Mouse (Mus musculus): ENCODE measurements around the gene Adgrb3.
"Not testable (repeated sequence)": the region's sequence is repeated elsewhere in the genome, so short reads cannot be mapped to it uniquely, and the experiment has no call there.

The Adgrb3 gene

GRCm38 (mm10) chr1:25107500-25108101, 721.9 kb downstream of the Adgrb3 start:
- DNase-seq (ENCODE audit: low spot score) = no peak

GRCm38 (mm10) chr1:25106679-25107078, 722.8 kb downstream of the Adgrb3 start:
- DNase-seq (ENCODE audit: low spot score) = no peak

- DNase-seq (ENCODE audit: low spot score) = no peak
Measured at GRCm38 (mm10) chr1:25105367-25105766, 724.1 kb downstream of the Adgrb3 start.

GRCm38 (mm10) chr1:25088010-25088719, 741.3 kb downstream of the Adgrb3 start:
- no peak for DNase-seq (ENCODE audit: low spot score)

- no peak for DNase-seq (ENCODE audit: low spot score)
Measured at GRCm38 (mm10) chr1:25085616-25086372, 743.7 kb downstream of the Adgrb3 start.

- no peak for DNase-seq (ENCODE audit: low spot score)
Measured at GRCm38 (mm10) chr1:25082377-25082776, 747.1 kb downstream of the Adgrb3 start.

GRCm38 (mm10) chr1:25081265-25081849, 748.1 kb downstream of the Adgrb3 start:
- DNase-seq (ENCODE audit: low spot score) = no peak

- no peak for DNase-seq (ENCODE audit: low spot score)
Measured at GRCm38 (mm10) chr1:25079395-25079794, 750.1 kb downstream of the Adgrb3 start.

GRCm38 (mm10) chr1:25075952-25076351, 753.6 kb downstream of the Adgrb3 start:
- DNase-seq (ENCODE audit: low spot score) = no peak

- no peak for DNase-seq (ENCODE audit: low spot score)
Measured at GRCm38 (mm10) chr1:25063964-25064363, 765.5 kb downstream of the Adgrb3 start.

- no peak for DNase-seq (ENCODE audit: low spot score)
Measured at GRCm38 (mm10) chr1:25060935-25061334, 768.6 kb downstream of the Adgrb3 start.

GRCm38 (mm10) chr1:25060191-25060590, 769.3 kb downstream of the Adgrb3 start:
- DNase-seq (ENCODE audit: low spot score) = no peak

GRCm38 (mm10) chr1:25057656-25058055, 771.9 kb downstream of the Adgrb3 start:
- DNase-seq (ENCODE audit: low spot score) = no peak

GRCm38 (mm10) chr1:25057212-25057611, 772.3 kb downstream of the Adgrb3 start:
- DNase-seq (ENCODE audit: low spot score) = no peak

- DNase-seq (ENCODE audit: low spot score) = no peak
Measured at GRCm38 (mm10) chr1:25042091-25042490, 787.4 kb downstream of the Adgrb3 start.

GRCm38 (mm10) chr1:25034161-25034560, 795.3 kb downstream of the Adgrb3 start:
- no peak for DNase-seq (ENCODE audit: low spot score)

GRCm38 (mm10) chr1:25033155-25034095, 796.1 kb downstream of the Adgrb3 start:
- no peak for DNase-seq (ENCODE audit: low spot score)

GRCm38 (mm10) chr1:25023156-25023555, 806.4 kb downstream of the Adgrb3 start:
- DNase-seq (ENCODE audit: low spot score) = no peak

- not testable (repeated sequence) for DNase-seq (ENCODE audit: low spot score)
Measured at GRCm38 (mm10) chr1:25017851-25018250, 811.7 kb downstream of the Adgrb3 start.
